Mouse (Mus musculus): ENCODE measurements around the gene Pla1a. TPM values are rescaled to one million over a fixed set of nuclear protein-coding genes. Genes with fewer than 3 reads are reported as not detected.
A peak's percentile ranks its signal among the peaks of the same experiment; 100 is the strongest.
"Not testable (repeated sequence)": the region's sequence is repeated elsewhere in the genome, so short reads cannot be mapped to it uniquely, and the experiment has no call there.

The Pla1a gene
- 0.09 and 0.81 TPM in 2 replicates for polyA plus RNA-seq (2014; fragmentation: Nextera tagmentation; extraction: Ambion mirVana)

DNA sequence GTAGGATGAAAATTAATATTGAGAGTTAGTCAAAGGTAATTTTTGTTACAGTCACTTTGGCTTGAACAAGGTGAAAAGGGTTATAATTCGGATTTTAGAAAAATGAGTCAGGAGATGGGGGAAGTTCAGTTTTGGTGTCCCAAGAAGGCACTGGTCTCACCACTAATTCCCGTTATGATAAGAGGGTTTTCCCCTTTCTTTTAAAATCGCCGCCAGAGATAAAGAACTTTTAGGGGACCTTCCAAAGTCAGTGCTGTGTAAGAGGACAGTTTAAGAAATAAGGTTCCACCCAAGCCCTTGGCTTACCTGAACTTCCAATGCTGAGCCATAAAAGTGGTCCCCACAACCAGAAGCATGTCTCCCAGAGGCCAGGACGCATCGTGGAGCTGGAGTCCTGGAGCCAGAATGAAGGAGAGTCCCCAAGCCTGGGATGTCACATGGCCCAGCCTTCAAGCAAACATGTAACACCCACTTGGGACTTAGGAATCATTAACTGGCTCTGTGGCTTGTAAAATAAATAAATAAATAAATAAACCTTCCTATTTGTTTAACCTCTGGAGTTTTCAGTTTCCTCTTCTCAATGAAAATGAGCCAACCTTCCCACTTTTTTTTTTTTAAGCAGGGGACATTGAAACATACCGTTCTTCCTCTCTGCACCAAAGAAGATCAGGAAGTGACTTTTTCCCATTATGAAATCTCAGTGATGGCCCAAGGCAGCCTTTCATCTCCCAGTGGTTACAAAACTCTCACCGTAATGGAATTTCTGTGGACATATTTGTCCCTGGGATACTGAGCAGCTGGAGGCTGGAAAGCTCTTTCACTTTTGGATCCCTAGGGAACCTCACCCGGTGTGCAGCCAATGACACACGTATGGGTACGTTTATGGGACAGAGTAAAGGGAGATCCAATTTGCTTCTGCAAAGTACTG is at the start of gene Pla1a:
TSS of gene Pla1a (minus strand) at position 648 of the 928 bp plus-strand sequence.
- ATAC-seq (replicated peaks; ENCODE audit: low FRiP score, low TSS enrichment, low read depth) = no peak
- WGBS = 74% methylated on average over 11 of the region's 11 CpGs
- DNase-seq (ENCODE audit: low spot score) = no peak

DNA sequence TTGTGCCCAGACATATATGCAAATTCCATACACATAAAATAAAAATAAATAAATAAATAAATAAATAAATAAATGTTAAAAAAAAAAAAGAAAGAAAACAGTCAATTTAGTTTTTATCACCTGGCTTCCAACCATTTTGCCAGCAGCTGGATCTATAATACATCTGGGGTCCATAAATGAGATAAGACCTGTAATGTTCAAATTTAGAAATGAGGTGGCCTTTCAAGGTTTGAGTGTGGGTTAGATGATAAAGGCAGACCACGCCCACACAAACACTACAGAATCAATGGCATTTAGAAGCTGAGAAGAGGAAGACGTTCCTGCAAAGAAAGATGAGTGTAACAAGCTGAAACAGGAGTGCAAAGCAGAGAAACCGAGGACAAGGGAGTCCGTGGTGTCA is 48.4 kb upstream of the Pla1a start:
- H3K4me1 ChIP-seq (replicated peaks; ENCODE audit: control insufficient read depth, insufficient read depth, low read length) = peaks cover 9% of the 10 kb centered on the region; the same call in 1 of the 2 replicates
- DNase-seq (ENCODE audit: low spot score) = no peak
- H3K9ac ChIP-seq (ENCODE audit: low read length) = no peak overlapping the region
- no peaks in the 10 kb centered on the region for H3K36me3 ChIP-seq (ENCODE audit: control insufficient read depth, insufficient read depth, low read length)
- H3K9me3 ChIP-seq (ENCODE audit: control insufficient read depth, low read length) = no peaks in the 10 kb centered on the region
- H3K4me2 ChIP-seq (ENCODE audit: low read length) = no peak overlapping the region
- H3K4me3 ChIP-seq (ENCODE audit: low read depth, low read length) = no peak overlapping the region
- 73% methylated on average over 4 of the region's 4 CpGs for WGBS
- H3K27me3 ChIP-seq (replicated peaks; ENCODE audit: control insufficient read depth, insufficient read depth, low read length) = peaks cover 11% of the 10 kb centered on the region; the same call in 1 of the 2 replicates
- no peak overlapping the region for H3K27ac ChIP-seq (ENCODE audit: low read depth)
- no peak for ATAC-seq (replicated peaks; ENCODE audit: low FRiP score, low TSS enrichment, low read depth)

More for the DNA sequence above, at the start of gene Pla1a:
- no peak within 1 kb of the TSS for H3K9ac ChIP-seq (ENCODE audit: low read length)
- H3K36me3 ChIP-seq (ENCODE audit: control insufficient read depth, insufficient read depth, low read length) = no peaks in the 10 kb centered on the region
- H3K4me2 ChIP-seq (ENCODE audit: low read length) = no peak within 1 kb of the TSS
- H3K27ac ChIP-seq (ENCODE audit: low read depth) = no peak within 1 kb of the TSS
- no peaks in the 10 kb centered on the region for H3K27me3 ChIP-seq (replicated peaks; ENCODE audit: control insufficient read depth, insufficient read depth, low read length)
- no peak within 1 kb of the TSS for H3K4me3 ChIP-seq (ENCODE audit: low read depth, low read length)
- peaks cover 5% of the 10 kb centered on the region; the same call in 1 of the 2 replicates for H3K4me1 ChIP-seq (replicated peaks; ENCODE audit: control insufficient read depth, insufficient read depth, low read length)
- no peaks in the 10 kb centered on the region for H3K9me3 ChIP-seq (ENCODE audit: control insufficient read depth, low read length)

- WGBS = 95% methylated on average over 3 of the region's 3 CpGs
- DNase-seq (ENCODE audit: low spot score) (no peak), ATAC-seq (replicated peaks; ENCODE audit: low FRiP score, low TSS enrichment, low read depth) (no peak)
- Histone ChIP-seq H3K4me3 (ENCODE audit: low read depth, low read length) (no peak overlapping the region), H3K9me3 (ENCODE audit: control insufficient read depth, low read length) (no peaks in the 10 kb centered on the region), H3K4me1 (replicated peaks; ENCODE audit: control insufficient read depth, insufficient read depth, low read length) (peaks cover 7% of the 10 kb centered on the region; the same call in 1 of the 2 replicates), H3K36me3 (ENCODE audit: control insufficient read depth, insufficient read depth, low read length) (no peaks in the 10 kb centered on the region), H3K27ac (ENCODE audit: low read depth) (no peak overlapping the region), H3K4me2 (ENCODE audit: low read length) (no peak overlapping the region), H3K9ac (ENCODE audit: low read length) (no peak overlapping the region), H3K27me3 (replicated peaks; ENCODE audit: control insufficient read depth, insufficient read depth, low read length) (no peaks in the 10 kb centered on the region; the same call in 1 of the 2 replicates)
These were observed 45.4 kb upstream of the Pla1a start for GRCm38 (mm10) chr16:38478296-38478695.

DNA sequence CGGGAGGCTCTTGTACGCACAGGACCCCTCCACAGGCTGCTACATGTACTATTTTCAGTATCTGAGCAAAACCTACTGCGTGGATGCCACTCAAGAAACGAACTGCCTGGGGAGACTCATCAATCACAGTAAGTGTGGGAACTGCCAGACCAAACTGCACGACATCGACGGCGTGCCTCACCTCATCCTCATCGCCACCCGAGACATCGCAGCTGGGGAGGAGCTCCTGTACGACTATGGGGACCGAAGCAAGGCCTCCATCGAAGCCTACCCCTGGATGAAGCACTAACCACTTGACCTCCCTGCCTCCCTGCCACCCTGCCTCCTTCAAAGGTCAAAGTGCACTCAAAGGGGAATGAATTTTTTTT is 44.3 kb upstream of the Pla1a start:
- not testable (repeated sequence) for H3K4me1 ChIP-seq (replicated peaks; ENCODE audit: control insufficient read depth, insufficient read depth, low read length); H3K36me3 ChIP-seq (ENCODE audit: control insufficient read depth, insufficient read depth, low read length); H3K27me3 ChIP-seq (replicated peaks; ENCODE audit: control insufficient read depth, insufficient read depth, low read length); ATAC-seq (replicated peaks; ENCODE audit: low FRiP score, low TSS enrichment, low read depth); DNase-seq (ENCODE audit: low spot score); H3K27ac ChIP-seq (ENCODE audit: low read depth); H3K9me3 ChIP-seq (ENCODE audit: control insufficient read depth, low read length)
- Histone ChIP-seq H3K9ac (ENCODE audit: low read length) (peak overlapping the region; percentile 38; the same call in 1 of the 2 replicates), H3K4me2 (ENCODE audit: low read length) (peak overlapping the region; percentile 63), H3K4me3 (ENCODE audit: low read depth, low read length) (peak overlapping the region; percentile 39)
- WGBS = 31% methylated on average over 14 of the region's 14 CpGs

DNA sequence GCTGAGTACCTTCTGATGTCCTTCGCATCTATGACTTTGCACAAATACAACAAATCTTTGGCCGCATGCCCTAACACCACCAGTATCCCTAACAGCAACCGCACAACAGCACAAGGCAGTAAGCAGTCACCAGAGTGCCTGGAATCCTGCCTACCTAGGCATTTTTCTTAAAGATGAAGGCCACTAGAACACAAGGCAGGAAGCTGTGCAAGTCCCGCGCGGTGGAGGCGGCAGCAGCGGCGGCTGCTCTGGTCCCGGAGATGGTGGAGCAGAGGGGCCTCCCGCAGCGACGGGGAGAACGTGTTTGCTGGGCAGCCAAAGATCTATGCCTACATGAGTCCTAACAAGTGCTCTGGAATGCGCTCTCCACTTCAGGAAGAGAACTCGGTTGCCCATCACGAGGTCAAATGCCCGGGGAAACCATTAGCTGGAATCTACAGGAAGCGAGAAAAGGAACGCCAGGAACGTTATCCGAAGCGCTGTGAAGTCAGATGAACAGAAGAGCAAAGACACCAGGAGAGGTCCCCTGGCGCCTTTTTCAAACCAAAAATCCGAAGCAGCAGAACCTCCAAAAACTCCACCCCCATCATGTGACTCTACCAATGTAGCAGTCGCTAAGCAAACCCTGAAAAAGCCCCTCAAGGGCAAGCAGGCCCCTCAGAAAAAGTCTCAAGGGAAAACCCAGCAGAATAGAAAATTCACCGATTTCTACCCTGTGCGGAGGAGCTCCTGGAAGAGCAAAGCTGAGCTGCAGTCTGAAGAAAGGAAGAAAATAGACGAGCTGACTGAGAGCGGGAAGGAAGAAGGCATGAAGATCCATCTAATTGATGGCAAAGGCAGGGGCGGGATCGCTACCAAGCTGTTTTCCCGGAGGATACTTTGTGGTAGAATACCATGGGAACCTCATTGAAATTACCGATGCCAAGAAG is 43.6 kb upstream of the Pla1a start:
- H3K9me3 ChIP-seq (ENCODE audit: control insufficient read depth, low read length) = no peaks in the 10 kb centered on the region
- WGBS = 10% methylated on average over 34 of the region's 34 CpGs
- DNase-seq (ENCODE audit: low spot score) (peak; percentile 75), ATAC-seq (replicated peaks; ENCODE audit: low FRiP score, low TSS enrichment, low read depth) (no peak)
- H3K9ac ChIP-seq (ENCODE audit: low read length) = peak overlapping the region; percentile 38; the same call in 1 of the 2 replicates
- peak overlapping the region; percentile 63 for H3K4me2 ChIP-seq (ENCODE audit: low read length)
- H3K36me3 ChIP-seq (ENCODE audit: control insufficient read depth, insufficient read depth, low read length) = no peaks in the 10 kb centered on the region
- peaks cover 6% of the 10 kb centered on the region; the same call in 1 of the 2 replicates for H3K4me1 ChIP-seq (replicated peaks; ENCODE audit: control insufficient read depth, insufficient read depth, low read length)
- peak overlapping the region; percentile 39 for H3K4me3 ChIP-seq (ENCODE audit: low read depth, low read length)
- no peak overlapping the region for H3K27ac ChIP-seq (ENCODE audit: low read depth)
- H3K27me3 ChIP-seq (replicated peaks; ENCODE audit: control insufficient read depth, insufficient read depth, low read length) = no peaks in the 10 kb centered on the region

DNA sequence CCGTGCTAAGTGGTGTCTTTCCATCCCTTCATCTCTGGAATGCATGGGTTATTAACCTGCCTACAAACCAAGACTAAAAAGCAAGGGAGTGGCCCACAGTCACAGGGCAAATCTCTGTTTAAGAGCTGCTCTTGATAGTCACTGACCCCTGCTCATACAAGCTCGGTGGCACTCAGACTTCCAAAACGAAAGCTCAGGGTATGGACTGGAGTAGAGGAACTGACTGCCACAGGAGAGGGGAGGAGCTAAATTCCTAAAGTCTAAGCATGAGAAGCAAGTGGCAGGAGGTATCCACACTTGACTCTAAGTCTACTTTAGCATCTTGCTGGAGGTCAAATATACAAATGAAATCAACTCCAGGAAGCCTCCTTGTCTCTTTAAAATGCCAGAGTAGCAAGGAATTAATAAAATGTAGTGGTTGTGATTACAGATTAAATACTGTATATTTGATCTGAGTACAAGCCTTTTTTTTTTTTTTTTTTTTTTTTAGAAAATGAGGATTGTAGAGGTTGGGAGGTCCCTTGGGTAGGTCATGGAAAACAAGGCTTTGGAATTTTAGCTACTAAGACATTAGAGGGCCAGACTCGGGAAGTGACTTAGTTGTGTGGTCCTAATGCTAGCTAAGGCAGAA is 42.9 kb upstream of the Pla1a start:
- H3K9me3 ChIP-seq (ENCODE audit: control insufficient read depth, low read length) = no peaks in the 10 kb centered on the region
- DNase-seq (ENCODE audit: low spot score) = no peak
- no peak overlapping the region for H3K27ac ChIP-seq (ENCODE audit: low read depth)

DNA sequence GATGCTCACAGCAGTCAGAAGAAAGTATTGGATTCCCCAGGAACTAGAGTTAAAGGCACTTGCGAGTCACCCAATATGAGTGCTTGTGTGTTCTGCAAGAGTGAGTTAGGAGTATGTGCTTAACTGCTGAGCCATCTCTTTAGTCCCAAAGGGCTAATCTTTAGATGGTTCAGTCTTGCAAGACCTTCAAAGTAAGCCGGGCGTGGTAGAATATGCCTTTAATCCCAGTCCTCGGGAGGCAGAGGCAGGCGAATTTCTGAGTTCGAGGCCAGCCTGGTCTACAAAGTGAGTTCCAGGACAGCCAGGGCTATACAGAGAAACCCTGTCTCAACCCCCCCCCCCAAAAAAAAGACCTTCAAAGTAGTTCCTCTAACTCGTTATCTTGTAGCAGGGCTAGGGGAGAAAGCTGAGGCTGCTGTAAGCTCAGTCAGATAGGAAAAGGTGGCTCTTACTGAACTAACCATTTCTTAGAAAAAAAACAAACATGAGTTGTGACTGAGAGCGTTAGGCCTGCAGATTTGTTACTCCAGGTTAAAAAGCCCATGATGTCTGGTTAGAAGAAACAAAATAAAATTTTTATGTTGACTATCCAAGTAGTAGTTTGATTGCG is 41.8 kb upstream of the Pla1a start:
- Histone ChIP-seq H3K27ac (ENCODE audit: low read depth) (no peak overlapping the region), H3K27me3 (replicated peaks; ENCODE audit: control insufficient read depth, insufficient read depth, low read length) (no peaks in the 10 kb centered on the region), H3K9me3 (ENCODE audit: control insufficient read depth, low read length) (no peaks in the 10 kb centered on the region), H3K4me3 (ENCODE audit: low read depth, low read length) (no peak overlapping the region), H3K4me1 (replicated peaks; ENCODE audit: control insufficient read depth, insufficient read depth, low read length) (peaks cover 6% of the 10 kb centered on the region; the same call in 1 of the 2 replicates), H3K4me2 (ENCODE audit: low read length) (no peak overlapping the region), H3K9ac (ENCODE audit: low read length) (no peak overlapping the region), H3K36me3 (ENCODE audit: control insufficient read depth, insufficient read depth, low read length) (no peaks in the 10 kb centered on the region)
- ATAC-seq (replicated peaks; ENCODE audit: low FRiP score, low TSS enrichment, low read depth) = no peak
- 92% methylated on average over 9 of the region's 9 CpGs for WGBS
- DNase-seq (ENCODE audit: low spot score) = no peak

More for the DNA sequence above, 42.9 kb upstream of the Pla1a start:
- Histone ChIP-seq H3K36me3 (ENCODE audit: control insufficient read depth, insufficient read depth, low read length) (no peaks in the 10 kb centered on the region), H3K27me3 (replicated peaks; ENCODE audit: control insufficient read depth, insufficient read depth, low read length) (no peaks in the 10 kb centered on the region), H3K4me3 (ENCODE audit: low read depth, low read length) (peak overlapping the region; percentile 39; the same call in 1 of the 2 replicates), H3K9ac (ENCODE audit: low read length) (no peak overlapping the region), H3K4me1 (replicated peaks; ENCODE audit: control insufficient read depth, insufficient read depth, low read length) (peaks cover 6% of the 10 kb centered on the region; the same call in 1 of the 2 replicates), H3K4me2 (ENCODE audit: low read length) (peak overlapping the region; percentile 63)
- ATAC-seq (replicated peaks; ENCODE audit: low FRiP score, low TSS enrichment, low read depth) = no peak
- WGBS = 48% methylated on average over 4 of the region's 4 CpGs

Data from intestine, embryonic 14.5 days (tissue).